Mouse (Mus musculus): ENCODE measurements around the gene Gm11564. TPM values are rescaled to one million over a fixed set of nuclear protein-coding genes. Genes with fewer than 3 reads are reported as not detected.
"Not testable (repeated sequence)": the region's sequence is repeated elsewhere in the genome, so short reads cannot be mapped to it uniquely, and the experiment has no call there.

The Gm11564 gene
- polyA plus RNA-seq (2016; fragmentation: Nextera tagmentation; extraction: Ambion mirVana) = not detected in 2 replicates

DNA sequence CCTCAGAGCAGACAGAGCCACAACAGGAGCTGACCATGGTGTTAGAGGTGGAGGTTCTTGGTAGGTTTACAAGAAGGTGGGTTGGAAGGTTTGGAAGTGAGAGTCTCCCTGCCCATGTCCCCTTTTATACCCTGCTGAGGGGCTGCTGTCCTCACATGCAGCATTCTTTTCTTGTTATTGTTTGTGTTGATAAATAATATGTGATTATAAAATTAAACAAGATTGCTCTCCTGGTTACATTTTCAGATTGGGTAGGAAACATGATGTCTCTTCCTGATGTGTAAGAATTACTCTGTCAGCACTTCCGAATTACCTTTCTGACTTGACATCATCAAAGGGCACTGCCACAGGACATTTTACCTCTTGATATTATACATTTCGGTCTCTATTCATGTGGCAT, at the start of gene Gm11564:
Gene Gm11564, minus strand, starts transcription at position 101 of the 400 bp plus-strand sequence.
- H3K9ac ChIP-seq (replicated peaks); H3K27me3 ChIP-seq; H3K27ac ChIP-seq; H3K9me3 ChIP-seq; ATAC-seq (ENCODE audit: insufficient number of reproducible peaks, insufficient read depth, low FRiP score, low TSS enrichment, low read depth); H3K36me3 ChIP-seq; H3K4me3 ChIP-seq (replicated peaks); H3K4me2 ChIP-seq; H3K4me1 ChIP-seq (replicated peaks): not testable (repeated sequence)
- WGBS = 87% methylated on average over 2 of the region's 2 CpGs

DNA sequence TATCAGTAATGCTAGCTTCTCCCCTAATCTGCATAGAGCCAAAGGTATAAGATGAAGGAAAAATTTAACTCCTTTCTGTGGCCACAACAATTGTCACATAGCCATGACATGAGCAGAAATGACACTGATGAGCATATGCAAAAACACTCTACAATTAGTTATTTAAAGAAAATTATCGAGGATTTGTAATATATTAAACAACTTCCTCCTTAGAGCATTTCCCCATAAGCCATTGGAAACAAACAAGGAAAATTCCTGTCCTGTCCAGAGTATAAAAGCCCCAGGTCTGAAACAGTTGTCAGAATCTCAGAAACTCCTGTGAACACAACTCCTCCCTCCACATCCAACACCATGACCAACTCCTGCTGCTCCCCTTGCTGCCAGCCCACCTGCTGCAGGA, 48.7 kb upstream of the Gm11564 start, which contains the start of gene Gm11559:
Gene Gm11559, plus strand, starts transcription at position 301 of the 400 bp plus-strand sequence.
- not testable (repeated sequence) for H3K27me3 ChIP-seq; H3K4me3 ChIP-seq (replicated peaks); H3K36me3 ChIP-seq; H3K27ac ChIP-seq; H3K4me2 ChIP-seq; H3K4me1 ChIP-seq (replicated peaks); H3K9ac ChIP-seq (replicated peaks); H3K9me3 ChIP-seq; ATAC-seq (ENCODE audit: insufficient number of reproducible peaks, insufficient read depth, low FRiP score, low TSS enrichment, low read depth)
- 76% methylated on average over 1 of the region's 1 CpGs for WGBS

DNA sequence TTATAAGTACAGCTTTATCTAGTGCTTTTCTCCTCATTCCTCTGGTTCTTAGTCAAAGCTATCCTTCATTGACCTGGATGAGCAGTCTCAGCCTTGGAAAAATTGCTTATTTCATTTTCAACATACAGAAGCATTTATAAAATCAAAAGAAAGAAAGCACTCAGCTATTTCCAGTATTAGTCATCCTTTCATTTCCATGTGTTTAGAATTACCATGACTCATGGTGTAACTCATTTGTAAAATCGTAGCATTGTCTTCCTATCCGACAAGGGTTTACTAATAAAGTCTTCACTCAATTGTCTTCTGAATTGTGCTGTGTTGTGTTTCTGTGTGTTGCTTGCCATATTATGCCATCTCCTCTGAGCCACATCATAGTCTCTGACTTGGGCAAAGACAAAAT, 43.3 kb upstream of the Gm11564 start:
- 82% methylated on average over 2 of the region's 2 CpGs for WGBS
- Histone ChIP-seq H3K27ac (no peak overlapping the region), H3K4me2 (no peak overlapping the region), H3K27me3 (no peaks in the 10 kb centered on the region), H3K9me3 (no peaks in the 10 kb centered on the region), H3K4me1 (replicated peaks) (no peaks in the 10 kb centered on the region), H3K9ac (replicated peaks) (no peak overlapping the region), H3K36me3 (no peaks in the 10 kb centered on the region), H3K4me3 (replicated peaks) (no peak overlapping the region)
- no peak for ATAC-seq (ENCODE audit: insufficient number of reproducible peaks, insufficient read depth, low FRiP score, low TSS enrichment, low read depth)

DNA sequence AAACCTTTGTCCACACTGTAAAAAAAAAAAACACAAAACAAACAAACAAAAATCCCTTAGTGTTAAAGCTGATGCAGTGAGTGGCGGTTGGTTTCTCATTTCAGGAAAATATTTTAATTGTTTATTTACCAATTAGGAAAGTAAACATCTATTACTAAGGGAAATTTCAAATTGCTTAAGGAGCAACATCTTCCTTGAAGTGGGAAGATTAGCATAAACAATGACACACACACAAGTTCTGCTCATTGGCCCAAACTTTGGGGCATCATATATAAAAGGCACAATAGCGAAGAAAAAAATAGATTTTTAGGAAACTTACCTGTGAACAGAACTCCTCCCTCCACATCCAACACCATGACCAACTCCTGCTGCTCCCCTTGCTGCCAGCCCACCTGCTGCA, 42.2 kb upstream of the Gm11564 start, which contains the start of gene Gm11568:
Gene Gm11568, plus strand, starts transcription at position 301 of the 400 bp plus-strand sequence.
- Histone ChIP-seq H3K4me2 (no peak within 1 kb of the TSS), H3K27ac (no peak within 1 kb of the TSS), H3K4me1 (replicated peaks) (no peaks in the 10 kb centered on the region), H3K4me3 (replicated peaks) (no peak within 1 kb of the TSS), H3K9me3 (no peaks in the 10 kb centered on the region), H3K27me3 (no peaks in the 10 kb centered on the region), H3K9ac (replicated peaks) (no peak within 1 kb of the TSS), H3K36me3 (no peaks in the 10 kb centered on the region)
- WGBS = 92% methylated on average over 2 of the region's 2 CpGs
- no peak for ATAC-seq (ENCODE audit: insufficient number of reproducible peaks, insufficient read depth, low FRiP score, low TSS enrichment, low read depth)

DNA sequence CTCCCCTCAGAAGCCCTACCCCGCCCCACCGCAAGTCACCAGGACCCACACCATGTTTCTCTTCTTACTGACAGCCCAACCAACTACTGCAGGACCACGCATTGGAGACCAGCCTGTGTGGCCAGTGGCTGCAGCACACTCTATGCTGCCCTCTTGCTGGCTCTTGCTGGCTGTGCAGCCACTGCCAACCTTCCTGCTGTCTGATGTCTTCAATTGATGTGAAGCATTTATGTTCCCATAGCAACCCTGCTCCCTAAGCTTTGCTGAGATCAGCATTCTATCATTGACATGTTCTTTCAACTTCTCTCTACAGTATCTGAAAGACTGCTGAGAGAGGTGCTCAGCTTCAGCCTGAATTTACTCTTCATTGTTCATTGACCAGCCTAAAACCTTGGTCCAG, 38.7 kb upstream of the Gm11564 start:
- Histone ChIP-seq H3K4me2 (no peak overlapping the region), H3K36me3 (no peaks in the 10 kb centered on the region), H3K27me3 (no peaks in the 10 kb centered on the region), H3K9me3 (peaks cover 7% of the 10 kb centered on the region; the same call in 1 of the 2 replicates), H3K4me1 (replicated peaks) (no peaks in the 10 kb centered on the region), H3K4me3 (replicated peaks) (no peak overlapping the region), H3K27ac (no peak overlapping the region), H3K9ac (replicated peaks) (no peak overlapping the region)
- WGBS = 49% methylated on average over 3 of the region's 3 CpGs
- ATAC-seq (ENCODE audit: insufficient number of reproducible peaks, insufficient read depth, low FRiP score, low TSS enrichment, low read depth) = no peak

DNA sequence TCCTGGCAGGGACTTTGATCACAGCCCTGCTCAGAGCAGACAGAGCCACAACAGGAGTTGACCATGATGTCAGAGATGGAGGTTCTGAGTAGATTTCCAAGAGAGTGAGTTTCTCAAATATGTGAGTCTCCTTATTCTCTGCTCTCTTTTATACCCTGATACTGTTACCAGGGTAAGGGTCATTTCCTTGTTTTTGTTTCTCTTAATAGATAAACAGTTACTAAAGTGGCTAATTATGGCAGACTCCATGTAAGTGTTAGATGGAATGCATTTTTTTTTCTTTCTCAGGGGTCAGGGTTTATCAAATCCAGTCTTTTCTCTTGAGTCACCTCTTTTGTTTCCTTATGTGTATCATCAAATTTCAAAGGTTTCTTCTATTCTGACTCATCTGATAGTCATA, 36.0 kb upstream of the Gm11564 start, which contains the start of gene Krtap4-16:
Gene Krtap4-16, minus strand, starts transcription at position 101 of the 400 bp plus-strand sequence.
- no peaks in the 10 kb centered on the region for H3K27me3 ChIP-seq
- H3K36me3 ChIP-seq = no peaks in the 10 kb centered on the region
- no peak within 1 kb of the TSS for H3K4me3 ChIP-seq (replicated peaks)
- no peaks in the 10 kb centered on the region for H3K4me1 ChIP-seq (replicated peaks)
- H3K9me3 ChIP-seq = peaks cover 7% of the 10 kb centered on the region; the same call in 1 of the 2 replicates
- no peak for ATAC-seq (ENCODE audit: insufficient number of reproducible peaks, insufficient read depth, low FRiP score, low TSS enrichment, low read depth)
- H3K9ac ChIP-seq (replicated peaks) = no peak within 1 kb of the TSS
- H3K27ac ChIP-seq = no peak within 1 kb of the TSS
- H3K4me2 ChIP-seq = no peak within 1 kb of the TSS

DNA sequence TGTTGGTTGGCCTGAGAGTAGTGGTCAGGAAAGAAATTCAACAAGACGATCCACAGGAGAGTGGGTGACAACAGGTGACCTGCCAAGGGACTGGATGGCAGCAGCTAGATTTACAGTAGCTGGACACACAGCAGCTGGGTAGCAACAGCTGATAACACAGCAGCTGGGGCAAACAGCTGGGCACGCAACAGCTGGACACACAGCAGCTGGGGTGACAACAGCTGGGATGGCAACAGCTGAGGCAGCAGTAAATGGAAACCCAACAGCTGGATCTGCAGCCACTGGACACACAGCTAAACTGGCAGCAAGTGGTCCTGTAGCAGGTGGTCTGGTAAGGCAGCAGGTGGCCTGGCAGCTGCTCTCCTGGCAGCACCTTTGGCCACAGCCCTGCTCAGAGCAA, 31.3 kb upstream of the Gm11564 start:
- H3K9me3 ChIP-seq = peaks cover 7% of the 10 kb centered on the region; the same call in 1 of the 2 replicates
- H3K9ac ChIP-seq (replicated peaks) = no peak overlapping the region
- no peak overlapping the region for H3K27ac ChIP-seq
- H3K4me1 ChIP-seq (replicated peaks) = no peaks in the 10 kb centered on the region
- H3K36me3 ChIP-seq = no peaks in the 10 kb centered on the region
- WGBS = 82% methylated on average over 2 of the region's 2 CpGs
- H3K27me3 ChIP-seq = no peaks in the 10 kb centered on the region
- no peak overlapping the region for H3K4me3 ChIP-seq (replicated peaks)
- no peak overlapping the region for H3K4me2 ChIP-seq
- ATAC-seq (ENCODE audit: insufficient number of reproducible peaks, insufficient read depth, low FRiP score, low TSS enrichment, low read depth) = no peak

DNA sequence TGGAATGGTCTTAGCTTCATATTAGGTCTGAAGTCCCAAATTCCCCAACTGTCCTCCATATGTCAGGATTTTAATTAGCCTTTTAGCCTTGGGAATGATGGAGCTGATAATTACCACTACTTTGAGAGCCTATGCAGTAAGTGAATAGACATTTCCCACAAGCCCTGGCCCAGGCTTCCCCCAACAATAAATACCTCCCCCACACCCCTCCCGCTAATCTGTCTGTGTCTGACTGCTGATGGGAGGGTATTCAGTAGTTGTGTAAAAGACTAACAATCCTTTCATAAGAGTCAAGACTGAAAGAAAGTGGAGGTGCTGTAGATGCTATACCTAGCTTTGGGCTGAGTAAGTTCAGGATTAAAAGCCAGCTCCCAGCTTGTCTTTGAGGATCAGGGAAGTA, 26.7 kb upstream of the Gm11564 start:
- H3K4me2 ChIP-seq = no peak overlapping the region
- H3K27me3 ChIP-seq = no peaks in the 10 kb centered on the region
- no peak overlapping the region for H3K4me3 ChIP-seq (replicated peaks)
- WGBS = 15% methylated on average over 1 of the region's 1 CpGs
- H3K9me3 ChIP-seq = 0 out of 2 replicates have a peak, but pooled peaks cover 3% of the 10 kb centered on the region
- no peak for ATAC-seq (ENCODE audit: insufficient number of reproducible peaks, insufficient read depth, low FRiP score, low TSS enrichment, low read depth)
- no peaks in the 10 kb centered on the region for H3K4me1 ChIP-seq (replicated peaks)
- H3K9ac ChIP-seq (replicated peaks) = no peak overlapping the region
- no peak overlapping the region for H3K27ac ChIP-seq
- H3K36me3 ChIP-seq = no peaks in the 10 kb centered on the region

DNA sequence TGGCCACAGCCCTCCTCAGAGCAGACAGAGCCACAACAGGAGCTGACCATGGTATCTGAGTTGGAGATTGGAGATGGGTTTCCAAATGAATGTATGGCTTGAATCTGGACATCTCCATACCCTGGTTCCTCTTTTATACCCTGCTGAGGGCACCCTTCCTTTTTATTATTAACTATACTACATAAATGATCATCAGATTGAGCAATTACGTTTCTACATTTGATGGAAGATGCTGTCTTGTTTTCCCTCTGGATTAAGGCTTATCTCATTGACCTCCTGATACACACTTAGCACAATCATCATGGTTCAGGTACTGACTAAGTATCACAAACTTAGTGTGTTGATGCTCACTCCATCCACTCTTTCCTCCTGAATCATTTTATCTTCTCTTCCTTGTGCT, 22.5 kb upstream of the Gm11564 start, which contains the start of gene 2300003K06Rik:
Gene 2300003K06Rik, minus strand, starts transcription at position 101 of the 400 bp plus-strand sequence.
- WGBS = 77% methylated on average over 1 of the region's 1 CpGs
- no peak for ATAC-seq (ENCODE audit: insufficient number of reproducible peaks, insufficient read depth, low FRiP score, low TSS enrichment, low read depth)
- no peak within 1 kb of the TSS for H3K4me3 ChIP-seq (replicated peaks)
- no peaks in the 10 kb centered on the region for H3K27me3 ChIP-seq
- H3K9me3 ChIP-seq = 0 out of 2 replicates have a peak, but pooled peaks cover 6% of the 10 kb centered on the region
- H3K27ac ChIP-seq = no peak within 1 kb of the TSS
- H3K36me3 ChIP-seq = no peaks in the 10 kb centered on the region
- no peak within 1 kb of the TSS for H3K4me2 ChIP-seq
- H3K4me1 ChIP-seq (replicated peaks) = no peaks in the 10 kb centered on the region
- H3K9ac ChIP-seq (replicated peaks) = no peak within 1 kb of the TSS

DNA sequence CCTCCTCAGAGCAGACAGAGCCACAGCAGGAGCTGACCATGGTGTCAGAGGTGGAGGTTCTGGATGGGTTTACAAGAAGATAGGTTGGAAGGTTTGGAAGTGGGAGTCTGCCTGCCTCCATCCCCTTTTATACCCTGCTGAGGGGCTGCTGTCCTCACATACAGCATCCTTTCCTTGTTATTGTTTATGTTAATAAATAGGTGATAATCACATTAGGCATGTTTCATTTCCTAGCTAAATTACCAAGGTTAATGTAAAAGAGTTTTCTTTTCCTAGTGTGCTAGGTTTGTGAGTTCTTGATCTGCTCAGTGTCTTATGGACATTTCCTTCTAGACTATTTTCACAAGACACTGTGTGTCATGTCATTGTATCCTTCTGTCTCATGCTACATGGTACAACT, 5.7 kb downstream of the Gm11564 start, which contains the start of gene Krtap4-13:
Gene Krtap4-13, minus strand, starts transcription at position 101 of the 400 bp plus-strand sequence.
- H3K4me1 ChIP-seq (replicated peaks); H3K9me3 ChIP-seq; H3K36me3 ChIP-seq; H3K4me3 ChIP-seq (replicated peaks); H3K4me2 ChIP-seq; H3K27me3 ChIP-seq; H3K9ac ChIP-seq (replicated peaks); H3K27ac ChIP-seq; ATAC-seq (ENCODE audit: insufficient number of reproducible peaks, insufficient read depth, low FRiP score, low TSS enrichment, low read depth): not testable (repeated sequence)

DNA sequence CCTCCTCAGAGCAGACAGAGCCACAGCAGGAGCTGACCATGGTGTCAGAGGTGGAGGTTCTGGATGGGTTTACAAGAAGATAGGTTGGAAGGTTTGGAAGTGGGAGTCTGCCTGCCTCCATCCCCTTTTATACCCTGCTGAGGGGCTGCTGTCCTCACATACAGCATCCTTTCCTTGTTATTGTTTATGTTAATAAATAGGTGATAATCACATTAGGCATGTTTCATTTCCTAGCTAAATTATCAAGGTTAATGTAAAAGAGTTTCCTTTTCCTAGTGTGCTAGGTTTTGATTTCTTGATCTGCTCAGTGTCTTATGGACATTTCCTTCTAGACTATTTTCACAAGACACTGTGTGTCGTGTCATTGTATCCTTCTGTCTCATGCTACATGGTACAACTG, 11.1 kb downstream of the Gm11564 start, which contains the start of gene Gm11554:
Gene Gm11554, minus strand, starts transcription at position 101 of the 400 bp plus-strand sequence.
- not testable (repeated sequence) for H3K27me3 ChIP-seq; H3K36me3 ChIP-seq; H3K27ac ChIP-seq; H3K9ac ChIP-seq (replicated peaks); H3K9me3 ChIP-seq; H3K4me2 ChIP-seq; H3K4me3 ChIP-seq (replicated peaks); H3K4me1 ChIP-seq (replicated peaks); ATAC-seq (ENCODE audit: insufficient number of reproducible peaks, insufficient read depth, low FRiP score, low TSS enrichment, low read depth)
- no CpG with 5 or more reads among the region's 1 CpGs for WGBS

DNA sequence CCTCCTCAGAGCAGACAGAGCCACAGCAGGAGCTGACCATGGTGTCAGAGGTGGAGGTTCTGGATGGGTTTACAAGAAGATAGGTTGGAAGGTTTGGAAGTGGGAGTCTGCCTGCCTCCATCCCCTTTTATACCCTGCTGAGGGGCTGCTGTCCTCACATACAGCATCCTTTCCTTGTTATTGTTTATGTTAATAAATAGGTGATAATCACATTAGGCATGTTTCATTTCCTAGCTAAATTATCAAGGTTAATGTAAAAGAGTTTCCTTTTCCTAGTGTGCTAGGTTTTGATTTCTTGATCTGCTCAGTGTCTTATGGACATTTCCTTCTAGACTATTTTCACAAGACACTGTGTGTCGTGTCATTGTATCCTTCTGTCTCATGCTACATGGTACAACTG, 16.6 kb downstream of the Gm11564 start, which contains the start of gene Gm11569:
Gene Gm11569, minus strand, starts transcription at position 101 of the 400 bp plus-strand sequence.
- ATAC-seq (ENCODE audit: insufficient number of reproducible peaks, insufficient read depth, low FRiP score, low TSS enrichment, low read depth); H3K9me3 ChIP-seq: not testable (repeated sequence)
- no CpG with 5 or more reads among the region's 1 CpGs for WGBS

More for the DNA sequence above, 16.6 kb downstream of the Gm11564 start, which contains the start of gene Gm11569:
- H3K4me3 ChIP-seq (replicated peaks); H3K4me1 ChIP-seq (replicated peaks); H3K4me2 ChIP-seq; H3K9ac ChIP-seq (replicated peaks); H3K27ac ChIP-seq; H3K36me3 ChIP-seq; H3K27me3 ChIP-seq: not testable (repeated sequence)
